Mouse (Mus musculus) 3T3-L1 (cell line): ENCODE data around the gene Cradd.

ENCODE experiments used
- DNase-seq: peaks from one replicate; pipeline ENCODE4 v3.0.0-alpha.2; 2015; ENCODE audit warnings: low read depth, low spot score

The Cradd gene

GRCm38 (mm10) chr10:95162691-95163374 lies 161.1 kb downstream of the Cradd start:
- no peak for DNase-seq

GRCm38 (mm10) chr10:95159675-95160256 lies 164.2 kb downstream of the Cradd start:
- no peak for DNase-seq

- DNase-seq = no peak
Observed at GRCm38 (mm10) chr10:95156410-95156809, 167.5 kb downstream of the Cradd start.

GRCm38 (mm10) chr10:95154675-95155074 lies 169.3 kb downstream of the Cradd start:
- DNase-seq = no peak

- no peak for DNase-seq
Observed at GRCm38 (mm10) chr10:95153224-95153623, 170.7 kb downstream of the Cradd start.

- no peak for DNase-seq
Observed at GRCm38 (mm10) chr10:95152503-95152989, 171.4 kb downstream of the Cradd start.

GRCm38 (mm10) chr10:95151012-95151768 lies 172.7 kb downstream of the Cradd start:
- no peak for DNase-seq

- DNase-seq = no peak
Observed at GRCm38 (mm10) chr10:95149666-95150065, 174.3 kb downstream of the Cradd start.

- no peak for DNase-seq
Observed at GRCm38 (mm10) chr10:95148641-95149040, 175.3 kb downstream of the Cradd start.

- DNase-seq = no peak
Observed at GRCm38 (mm10) chr10:95147136-95147901, 176.6 kb downstream of the Cradd start.

GRCm38 (mm10) chr10:95146491-95146890 lies 177.4 kb downstream of the Cradd start:
- DNase-seq = no peak

GRCm38 (mm10) chr10:95145204-95145926 lies 178.6 kb downstream of the Cradd start:
- DNase-seq = no peak

- no peak for DNase-seq
Observed at GRCm38 (mm10) chr10:95144414-95145130, 179.4 kb downstream of the Cradd start.

- DNase-seq = no peak
Observed at GRCm38 (mm10) chr10:95143446-95144114, 180.4 kb downstream of the Cradd start.

- peak; percentile 79 for DNase-seq
Observed at GRCm38 (mm10) chr10:95142844-95143435, 181.0 kb downstream of the Cradd start.

- no peak for DNase-seq
Observed at GRCm38 (mm10) chr10:95141075-95141474, 182.9 kb downstream of the Cradd start.

GRCm38 (mm10) chr10:95140191-95140590 lies 183.7 kb downstream of the Cradd start:
- no peak for DNase-seq

- peak; percentile 14 for DNase-seq
Observed at GRCm38 (mm10) chr10:95139645-95140044, 184.3 kb downstream of the Cradd start.

GRCm38 (mm10) chr10:95133057-95133456 lies 190.9 kb downstream of the Cradd start:
- peak; percentile 31 for DNase-seq
